Mouse (Mus musculus) intestine, embryonic 16.5 days (tissue): ENCODE measurements at regions not wholly inside any gene's neighbourhood (a gene's known extent, or its start where the extent isn't known, plus 50 kb on each side); places are given as distances from the start of the nearest gene placed in this dataset.

ENCODE experiments used
- ATAC-seq: fragments of 200-750 bp; cut with Nextera tagmentation; 2 replicates; pipeline ENCODE4 v1.8.0; 2017; ENCODE audit warnings: moderate TSS enrichment, moderate library complexity
- H3K27ac ChIP-seq: fragments of 300-500 bp; sonication (generic); 2 replicates; pipeline ENCODE4 v1.5.1; 2014; ENCODE audit warnings: mild to moderate bottlenecking, low read length
- H3K27me3 ChIP-seq: fragments of 300-500 bp; sonication (generic); replicated peaks from 2 replicates; pipeline ENCODE4 v1.6.1; 2014; ENCODE audit warnings: low read length, control low read depth, mixed read lengths; ENCODE audit not compliant: control insufficient read depth, insufficient read depth
- H3K36me3 ChIP-seq: fragments of 300-500 bp; sonication (generic); 2 replicates; pipeline ENCODE4 v1.6.1; 2014; ENCODE audit warnings: low read length, control low read depth; ENCODE audit not compliant: control insufficient read depth, insufficient read depth
- H3K4me1 ChIP-seq: fragments of 300-500 bp; sonication (generic); 2 replicates; pipeline ENCODE4 v1.6.1; 2014; ENCODE audit warnings: low read length, control low read depth, mixed read lengths; ENCODE audit not compliant: control insufficient read depth, insufficient read depth
- H3K4me2 ChIP-seq: fragments of 300-500 bp; sonication (generic); 2 replicates; pipeline ENCODE4 v1.6.1; 2014; ENCODE audit warnings: low read depth, low read length, control low read depth
- H3K4me3 ChIP-seq: fragments of 300-500 bp; sonication (generic); 2 replicates; pipeline ENCODE4 v1.5.1; 2014; ENCODE audit warnings: mild to moderate bottlenecking, low read length
- H3K9ac ChIP-seq: fragments of 300-500 bp; sonication (generic); 2 replicates; pipeline ENCODE4 v1.6.1; 2014; ENCODE audit warnings: low read depth, low read length
- H3K9me3 ChIP-seq: fragments of 300-500 bp; sonication (generic); 2 replicates; pipeline ENCODE4 v1.6.1; 2016; ENCODE audit warnings: low read length, control low read depth; ENCODE audit not compliant: control insufficient read depth
- WGBS: fragments of 180-500 bp; shearing (Covaris S2); extraction: QIAGEN DNeasy Blood & Tissue Kit; methylation state at CpG from one replicate; pipeline ENCODE4 v1.1.7; 2014; 5-methylcytosine and 5-hydroxymethylcytosine counted together

- WGBS, result 78% methylated on average over 7 of the region's 7 CpGs
- ATAC-seq, result no peak
- Histone ChIP-seq H3K36me3 (no peaks in the 10 kb centered on the region), H3K4me3 (no peak overlapping the region), H3K4me1 (no peaks in the 10 kb centered on the region), H3K9ac (no peak overlapping the region), H3K27ac (no peak overlapping the region), H3K27me3 (no peaks in the 10 kb centered on the region), H3K9me3 (peaks cover 3% of the 10 kb centered on the region; the same call in 1 of the 2 replicates), H3K4me2 (no peak overlapping the region)
Measured at GRCm38 (mm10) chr13:52094785-52095184, 248.3 kb downstream of the Gadd45g start.

- Histone ChIP-seq H3K9me3 (peaks cover 3% of the 10 kb centered on the region; the same call in 1 of the 2 replicates), H3K4me3 (no peak overlapping the region), H3K27me3 (no peaks in the 10 kb centered on the region), H3K27ac (no peak overlapping the region), H3K36me3 (no peaks in the 10 kb centered on the region), H3K9ac (no peak overlapping the region), H3K4me2 (no peak overlapping the region), H3K4me1 (peaks cover 3% of the 10 kb centered on the region; the same call in 1 of the 2 replicates)
- 81% methylated on average over 7 of the region's 7 CpGs for WGBS
- ATAC-seq, result no peak
Measured at GRCm38 (mm10) chr13:52096506-52096905, 250.0 kb downstream of the Gadd45g start.

GRCm38 (mm10) chr13:52105989-52106642 is 259.6 kb downstream of the Gadd45g start:
- H3K27ac ChIP-seq, result no peak overlapping the region
- peaks cover 5% of the 10 kb centered on the region for H3K4me1 ChIP-seq
- ATAC-seq, result no peak; the same call in 1 of the 2 replicates
- no peak overlapping the region for H3K9ac ChIP-seq
- H3K27me3 ChIP-seq, result no peaks in the 10 kb centered on the region
- no peaks in the 10 kb centered on the region for H3K9me3 ChIP-seq
- H3K4me2 ChIP-seq, result no peak overlapping the region
- WGBS, result 31% methylated on average over 9 of the region's 9 CpGs
- H3K4me3 ChIP-seq, result no peak overlapping the region
- no peaks in the 10 kb centered on the region for H3K36me3 ChIP-seq

GRCm38 (mm10) chr13:52108349-52108921 is 262.0 kb downstream of the Gadd45g start:
- Histone ChIP-seq H3K4me3 (no peak overlapping the region), H3K27me3 (no peaks in the 10 kb centered on the region), H3K4me1 (peaks cover 5% of the 10 kb centered on the region), H3K27ac (no peak overlapping the region), H3K9ac (no peak overlapping the region), H3K4me2 (no peak overlapping the region), H3K36me3 (no peaks in the 10 kb centered on the region), H3K9me3 (no peaks in the 10 kb centered on the region)
- 62% methylated on average over 8 of the region's 8 CpGs for WGBS
- no peak for ATAC-seq

GRCm38 (mm10) chr13:52109039-52109759 is 262.7 kb downstream of the Gadd45g start:
- no peaks in the 10 kb centered on the region for H3K27me3 ChIP-seq
- peak; percentile 69 for ATAC-seq
- no peak overlapping the region for H3K4me2 ChIP-seq
- no peaks in the 10 kb centered on the region for H3K36me3 ChIP-seq
- H3K9ac ChIP-seq, result no peak overlapping the region
- no peaks in the 10 kb centered on the region for H3K9me3 ChIP-seq
- peaks cover 5% of the 10 kb centered on the region for H3K4me1 ChIP-seq
- no peak overlapping the region for H3K4me3 ChIP-seq
- no peak overlapping the region for H3K27ac ChIP-seq
- WGBS, result 66% methylated on average over 17 of the region's 17 CpGs

- Histone ChIP-seq H3K27ac (no peak overlapping the region), H3K4me1 (peaks cover 5% of the 10 kb centered on the region), H3K4me2 (no peak overlapping the region), H3K9ac (no peak overlapping the region), H3K4me3 (no peak overlapping the region), H3K9me3 (no peaks in the 10 kb centered on the region), H3K36me3 (no peaks in the 10 kb centered on the region), H3K27me3 (no peaks in the 10 kb centered on the region)
- WGBS, result 54% methylated on average over 9 of the region's 9 CpGs
- no peak for ATAC-seq
Measured at GRCm38 (mm10) chr13:52110750-52111149, 264.3 kb downstream of the Gadd45g start.

- H3K27me3 ChIP-seq, result no peaks in the 10 kb centered on the region
- no peak overlapping the region for H3K4me2 ChIP-seq
- WGBS, result 71% methylated on average over 8 of the region's 8 CpGs
- no peak overlapping the region for H3K27ac ChIP-seq
- H3K9ac ChIP-seq, result no peak overlapping the region
- no peak overlapping the region for H3K4me3 ChIP-seq
- no peaks in the 10 kb centered on the region for H3K9me3 ChIP-seq
- peaks cover 5% of the 10 kb centered on the region for H3K4me1 ChIP-seq
- H3K36me3 ChIP-seq, result no peaks in the 10 kb centered on the region
- ATAC-seq, result no peak
Measured at GRCm38 (mm10) chr13:52113549-52113948, 267.1 kb downstream of the Gadd45g start.

- Histone ChIP-seq H3K36me3 (no peaks in the 10 kb centered on the region), H3K4me3 (no peak overlapping the region), H3K4me2 (no peak overlapping the region), H3K9ac (no peak overlapping the region), H3K27ac (no peak overlapping the region), H3K9me3 (no peaks in the 10 kb centered on the region), H3K27me3 (no peaks in the 10 kb centered on the region), H3K4me1 (peaks cover 5% of the 10 kb centered on the region; the same call in 1 of the 2 replicates)
- 90% methylated on average over 7 of the region's 7 CpGs for WGBS
- no peak for ATAC-seq
Measured at GRCm38 (mm10) chr13:52114431-52114830, 268.0 kb downstream of the Gadd45g start.

- H3K9me3 ChIP-seq, result no peaks in the 10 kb centered on the region
- ATAC-seq, result no peak
- no peak overlapping the region for H3K4me2 ChIP-seq
- no peaks in the 10 kb centered on the region for H3K27me3 ChIP-seq
- no peak overlapping the region for H3K9ac ChIP-seq
- H3K4me3 ChIP-seq, result no peak overlapping the region
- 81% methylated on average over 6 of the region's 6 CpGs for WGBS
- H3K4me1 ChIP-seq, result peaks cover 5% of the 10 kb centered on the region; the same call in 1 of the 2 replicates
- no peak overlapping the region for H3K27ac ChIP-seq
- no peaks in the 10 kb centered on the region for H3K36me3 ChIP-seq
Measured at GRCm38 (mm10) chr13:52114962-52115361, 268.5 kb downstream of the Gadd45g start.
